Mouse (Mus musculus) Patski (cell line): Measurements from ENCODE around the gene Slc1a5. TPM values are rescaled to one million over a fixed set of nuclear protein-coding genes. Genes with fewer than 3 reads are reported as not detected.

Source experiments
- ATAC-seq: fragments of 100-300 bp; one replicate; pipeline ENCODE4 v1.8.0; 2021
- CTCF ChIA-PET: fragments of 350-600 bp; sonication (Branson Sonifier 250); formaldehyde crosslinking; loops from one replicate; lab custom pipeline; 2022; ENCODE audit warnings: inconsistent platforms; lab: Charles Lee
- POLR2A ChIA-PET: fragments of 350-600 bp; sonication (Branson Sonifier 250); formaldehyde crosslinking; loops from one replicate; lab custom pipeline; 2022; ENCODE audit warnings: antibody characterized with exemption, inconsistent platforms; lab: Charles Lee
- DNase-seq: peaks from one replicate; pipeline ENCODE4 v3.0.0-alpha.2; 2011; ENCODE audit warnings: low read depth, low spot score
- H3K27me3 ChIP-seq: fragments of 371-371 bp; one replicate; pipeline ENCODE4 v1.5.1; 2021
- CTCF ChIP-seq: fragments of 100-300 bp; IDR thresholded peaks from one replicate; pipeline ENCODE4 v1.5.1; 2021
- in situ Hi-C: fragments of 300-500 bp; cut with MboI; formaldehyde crosslinking; loops from 3 replicates; pipeline ENCODE4 v1.11.1; 2018; ENCODE audit warnings: low pct_unique_long_range_greater_than_20kb, mixed read lengths
- polyA plus RNA-seq: library from polyadenylated mRNA; unstranded; gene quantifications from one replicate; pipeline ENCODE4 v1.2.3, GENCODE M21; 2021

Gene Slc1a5
- polyA plus RNA-seq, 1 experiment from 2014 or later, result 69.5 TPM

DNA sequence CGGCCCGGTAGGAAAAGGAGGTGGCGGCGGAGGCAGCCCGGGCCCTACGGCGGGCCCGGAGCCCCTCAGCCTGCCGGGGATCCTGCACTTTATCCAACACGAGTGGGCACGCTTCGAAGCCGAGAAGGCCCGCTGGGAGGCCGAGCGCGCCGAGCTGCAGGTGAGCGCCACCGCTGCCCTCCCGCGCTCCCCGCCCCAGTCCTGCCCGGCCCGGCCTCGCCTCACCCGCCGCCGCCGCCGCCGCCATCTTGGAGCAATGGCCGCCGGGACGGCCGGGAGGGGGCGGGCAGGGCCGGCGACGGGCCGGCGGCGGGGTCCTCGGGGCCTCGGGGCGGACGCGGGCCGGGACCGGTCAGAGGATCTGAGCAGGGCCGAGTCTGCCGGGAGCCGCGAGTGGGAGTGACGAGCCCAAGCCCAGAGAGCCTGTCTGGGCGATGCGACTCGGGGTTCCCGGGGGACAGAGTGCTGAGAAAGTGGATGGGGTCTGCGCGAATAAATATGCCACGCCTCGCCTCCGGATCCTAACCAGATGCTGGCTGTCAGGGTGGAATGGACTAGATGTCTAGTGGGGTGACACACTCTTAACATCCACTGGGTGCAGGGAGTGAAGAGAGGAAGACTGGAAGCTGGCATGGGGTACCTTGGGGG, 35.5 kb downstream of the Slc1a5 start, which contains the start of gene Fkrp:
Gene Fkrp, minus strand, starts transcription at position 258 of the 648 bp plus-strand sequence.
- no peak for TF ChIP-seq CTCF
- POLR2A ChIA-PET, result interaction anchor here (0.6 to 1.2 kb wide), 2 partner anchors 11 to 31 kb away, joined by 3 read pairs; no protein-coding TSS in a partner anchor
- CTCF ChIA-PET, result interaction anchor here (0.5 kb wide), 1 partner anchor 117 kb away, joined by 3 read pairs; no protein-coding TSS in a partner anchor
- ATAC-seq (peak; percentile 68), DNase-seq (no peak)
- H3K27me3 ChIP-seq, result no peaks in the 10 kb centered on the region
- in situ Hi-C loops, result no loop called here

DNA sequence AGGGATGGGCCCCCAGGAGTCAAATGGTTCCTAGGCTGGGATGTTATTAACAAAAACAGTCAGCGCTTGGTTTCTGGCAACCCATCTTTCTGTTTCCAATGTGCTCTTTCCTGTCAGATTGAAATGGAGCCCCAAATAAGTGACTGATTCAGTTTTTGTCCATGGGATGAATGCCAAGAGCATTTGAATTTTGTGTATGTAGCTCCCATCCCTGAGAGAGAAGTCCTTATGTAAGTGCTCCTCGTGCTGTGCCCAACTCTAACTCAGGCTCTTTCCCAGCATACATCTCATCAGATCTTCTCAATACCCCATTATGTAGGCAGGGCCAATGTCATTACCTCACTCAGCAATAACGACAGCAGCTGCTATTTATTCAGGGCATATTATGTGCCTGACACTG, 36.6 kb downstream of the Slc1a5 start:
- no peak for TF ChIP-seq CTCF
- ChIA-PET CTCF (interaction anchor here (1.0 kb wide), 1 partner anchor 72 kb away, joined by 3 read pairs; no protein-coding TSS in a partner anchor), POLR2A (interaction anchor here (1.2 kb wide), 1 partner anchor 10 kb away, joined by 3 read pairs; no protein-coding TSS in a partner anchor)
- ATAC-seq (no peak), DNase-seq (no peak)
- in situ Hi-C loops, result no loop called here
- no peaks in the 10 kb centered on the region for H3K27me3 ChIP-seq

DNA sequence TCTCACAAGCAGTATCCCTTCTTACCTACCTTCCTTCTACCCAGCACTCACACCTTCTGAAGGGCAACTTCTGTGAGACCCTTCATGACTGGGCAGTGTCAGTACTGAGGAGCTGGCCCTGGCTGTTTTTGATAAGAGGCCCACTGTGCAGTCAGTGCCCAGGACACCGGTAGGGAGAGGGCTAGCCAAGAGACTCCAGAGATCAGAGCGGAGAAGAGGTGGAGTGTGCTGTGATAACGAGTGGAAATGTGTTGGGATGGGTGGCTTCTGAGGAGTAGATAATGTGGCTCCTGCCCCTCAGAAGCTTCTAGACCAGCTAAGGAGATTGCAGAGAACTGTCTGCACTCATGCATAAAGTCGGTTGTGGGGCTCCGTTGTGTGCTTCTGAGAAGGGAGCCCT, 38.7 kb downstream of the Slc1a5 start:
- no peak for ATAC-seq
- no peaks in the 10 kb centered on the region for H3K27me3 ChIP-seq
- POLR2A ChIA-PET, result interaction anchor here (0.9 kb wide), 1 partner anchor 34 kb away, joined by 3 read pairs; no protein-coding TSS in a partner anchor
- TF ChIP-seq CTCF, result no peak
- in situ Hi-C loops, result no loop called here
- no peak for DNase-seq
- CTCF ChIA-PET, result no interaction called here

DNA sequence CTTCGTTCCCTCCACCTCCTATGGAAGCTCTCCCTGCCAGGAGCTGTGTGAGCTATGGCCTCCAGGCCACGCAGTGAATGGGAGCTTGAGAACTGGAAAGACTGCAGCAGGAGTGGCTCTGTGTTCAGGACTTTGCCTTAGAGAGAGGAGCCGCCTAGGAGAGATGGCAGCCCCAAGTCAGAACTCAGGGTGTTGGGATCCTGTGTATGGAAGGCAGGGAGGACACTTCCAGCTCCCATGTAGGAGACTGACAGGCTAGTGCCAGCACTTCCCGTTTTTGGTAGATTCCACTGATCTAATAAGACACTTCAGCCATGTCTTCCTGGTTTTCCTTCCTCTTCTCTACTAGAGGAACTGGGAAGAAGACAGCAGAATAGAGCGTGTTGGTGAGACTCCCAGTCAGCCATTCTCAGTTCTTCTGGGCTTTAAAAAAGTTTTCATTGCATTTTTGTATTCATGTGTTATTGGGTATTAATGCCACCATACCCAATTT, 39.2 kb downstream of the Slc1a5 start:
- H3K27me3 ChIP-seq, result no peaks in the 10 kb centered on the region
- no peak for ATAC-seq
- TF ChIP-seq CTCF, result no peak
- DNase-seq, result no peak
- POLR2A ChIA-PET, result no interaction called here
- CTCF ChIA-PET, result no interaction called here
- in situ Hi-C loops, result no loop called here

DNA sequence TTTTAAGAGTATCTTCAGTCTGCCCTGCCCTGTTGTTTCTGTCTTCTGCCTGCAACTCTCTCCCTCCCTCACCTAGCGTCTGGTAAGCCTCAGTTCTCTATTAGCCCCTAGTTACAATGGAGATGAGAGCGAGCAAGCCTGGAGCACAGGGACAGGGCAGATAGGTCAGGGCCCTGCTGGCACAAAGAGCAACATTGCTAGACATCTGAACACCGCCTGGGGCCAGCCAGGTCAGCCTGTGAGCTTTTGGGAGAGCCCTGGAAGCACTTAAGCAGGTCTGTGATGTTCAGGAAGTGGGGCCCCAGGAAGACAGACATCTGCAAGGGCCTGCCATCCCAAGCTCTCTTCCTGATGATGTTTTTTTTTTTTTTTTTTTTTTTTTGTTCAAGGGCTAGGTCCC, 40.0 kb downstream of the Slc1a5 start:
- in situ Hi-C loops, result no loop called here
- POLR2A ChIA-PET, result interaction anchor here (0.5 to 0.7 kb wide), 2 partner anchors 29 to 49 kb away, joined by 3 to 4 read pairs; no protein-coding TSS in a partner anchor
- CTCF ChIA-PET, result interaction anchor here (1.0 kb wide), 1 partner anchor 39 kb away, joined by 4 read pairs; no protein-coding TSS in a partner anchor

DNA sequence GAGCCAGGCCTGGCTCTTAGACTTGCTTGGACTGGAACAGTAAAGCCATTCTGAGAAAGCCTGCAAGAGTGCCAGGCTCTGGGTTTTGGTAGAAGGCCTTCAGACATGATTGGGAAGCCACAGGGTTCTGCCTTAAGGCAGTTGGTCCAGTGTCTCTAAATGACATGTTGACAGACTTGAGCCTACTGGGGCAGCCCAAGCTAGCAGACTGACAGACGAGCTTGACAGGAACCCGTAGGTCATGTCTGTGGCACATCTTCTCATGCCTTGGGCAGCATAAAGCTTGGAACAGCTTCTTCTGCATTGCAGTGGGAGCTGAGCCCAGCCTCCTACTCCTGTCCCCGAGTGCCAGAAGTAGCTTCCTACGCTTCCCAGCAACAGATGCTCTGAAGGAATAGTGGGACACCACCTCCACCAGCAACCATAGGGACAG, 40.5 kb downstream of the Slc1a5 start:
- CTCF ChIA-PET, result interaction anchor here (1.0 kb wide), 1 partner anchor 38 kb away, joined by 4 read pairs; no protein-coding TSS in a partner anchor
- H3K27me3 ChIP-seq, result no peaks in the 10 kb centered on the region
- in situ Hi-C loops, result no loop called here
- no peak for TF ChIP-seq CTCF
- ATAC-seq, result no peak
- POLR2A ChIA-PET, result interaction anchor here (0.5 kb wide), 1 partner anchor 49 kb away, joined by 3 read pairs; no protein-coding TSS in a partner anchor
- DNase-seq, result no peak

More for the DNA sequence above, 40.0 kb downstream of the Slc1a5 start:
- ATAC-seq (no peak), DNase-seq (no peak)
- no peak for TF ChIP-seq CTCF
- H3K27me3 ChIP-seq, result no peaks in the 10 kb centered on the region

DNA sequence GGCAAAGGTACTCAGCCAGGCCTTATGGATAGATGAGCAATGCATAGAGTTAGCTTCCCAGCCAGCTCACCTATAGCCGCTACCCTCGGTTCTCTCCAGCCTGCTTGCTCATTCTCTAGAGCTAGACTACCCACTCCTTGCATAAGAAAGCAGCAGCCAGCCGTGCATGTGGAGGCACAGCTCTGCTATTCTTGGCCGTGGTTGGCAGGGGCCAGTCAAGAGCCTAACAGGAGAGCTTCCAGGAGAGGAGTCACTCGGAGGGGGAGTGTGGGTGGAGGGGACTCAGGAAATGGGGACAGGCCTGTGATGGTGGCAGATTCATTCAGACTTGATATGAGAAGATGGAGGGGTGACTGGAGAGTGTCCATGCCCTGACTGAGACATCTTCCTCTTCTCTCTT, 42.6 kb downstream of the Slc1a5 start:
- no peak for DNase-seq

DNA sequence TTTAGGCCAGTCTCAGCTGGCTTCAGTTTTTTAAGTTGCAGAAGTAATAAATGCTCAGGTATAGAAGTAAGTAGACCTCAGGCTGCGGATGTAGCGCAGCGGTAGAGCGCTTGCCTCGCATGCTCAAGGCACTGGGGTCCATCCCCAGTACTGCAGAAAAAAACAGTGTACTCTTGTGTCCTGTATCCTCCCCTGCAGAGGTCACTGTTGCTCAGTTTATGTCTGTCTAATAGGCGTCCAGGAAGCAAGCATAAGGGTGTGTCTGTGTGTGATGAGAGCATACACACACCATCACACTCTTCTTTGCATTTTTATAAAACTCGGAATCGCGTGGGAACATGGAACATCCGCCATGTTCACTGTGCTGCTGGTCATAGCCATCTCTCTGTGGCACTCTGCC, 44.6 kb downstream of the Slc1a5 start:
- no peaks in the 10 kb centered on the region for H3K27me3 ChIP-seq
- DNase-seq (no peak), ATAC-seq (no peak)
- in situ Hi-C loops, result no loop called here
- ChIA-PET CTCF (no interaction called here), POLR2A (no interaction called here)
- TF ChIP-seq CTCF, result no peak

More for the DNA sequence above, 42.6 kb downstream of the Slc1a5 start:
- TF ChIP-seq CTCF, result no peak
- ChIA-PET POLR2A (no interaction called here), CTCF (no interaction called here)
- H3K27me3 ChIP-seq, result no peaks in the 10 kb centered on the region
- ATAC-seq, result no peak
- in situ Hi-C loops, result no loop called here

DNA sequence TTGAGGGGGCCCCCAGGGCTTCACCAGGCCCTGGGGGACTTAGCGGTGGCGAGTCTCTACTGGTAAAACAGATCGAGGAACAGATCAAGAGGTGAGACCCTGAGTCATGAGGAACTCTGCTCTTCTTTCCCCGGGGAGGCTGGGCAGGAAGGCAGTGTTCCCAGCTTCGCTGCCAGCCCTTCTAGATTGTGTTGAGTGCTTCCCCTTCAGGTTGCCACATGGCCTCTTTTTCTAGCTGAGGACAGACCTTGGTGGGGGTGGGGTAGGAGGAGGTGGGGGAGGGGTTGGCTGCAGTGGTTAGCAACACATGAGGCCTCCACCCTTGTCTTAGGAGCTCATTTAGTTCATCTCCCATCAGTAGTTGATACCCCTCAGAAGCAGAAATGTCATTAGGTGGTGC, 45.4 kb downstream of the Slc1a5 start:
- H3K27me3 ChIP-seq, result no peaks in the 10 kb centered on the region
- DNase-seq (no peak), ATAC-seq (no peak)
- CTCF ChIA-PET, result no interaction called here
- in situ Hi-C loops, result no loop called here
- POLR2A ChIA-PET, result interaction anchor here (0.6 kb wide), 1 partner anchor 37 kb away, joined by 3 read pairs; no protein-coding TSS in a partner anchor
- TF ChIP-seq CTCF, result no peak

DNA sequence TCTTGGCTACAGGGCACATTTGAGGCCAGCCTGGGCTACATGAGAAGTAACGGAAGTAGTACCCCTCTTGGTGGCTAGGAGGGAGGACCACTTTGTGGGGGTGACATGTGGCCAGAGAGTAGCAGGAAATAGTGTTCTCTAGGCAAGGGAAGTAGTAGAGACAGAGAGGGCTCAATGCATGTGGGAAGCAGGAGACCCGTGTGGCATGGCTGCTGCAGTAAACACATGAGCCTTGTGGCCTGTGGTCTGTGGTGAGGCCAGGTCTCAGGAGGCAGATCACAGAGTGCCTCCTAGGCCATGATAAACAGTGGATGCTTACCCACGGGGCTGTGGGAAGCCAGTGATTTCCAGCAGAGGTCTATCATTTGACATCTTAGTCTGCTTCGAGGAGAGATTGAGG, 46.1 kb downstream of the Slc1a5 start:
- DNase-seq (no peak), ATAC-seq (no peak)
- CTCF ChIA-PET, result no interaction called here
- H3K27me3 ChIP-seq, result no peaks in the 10 kb centered on the region
- POLR2A ChIA-PET, result interaction anchor here (1.7 kb wide), 1 partner anchor 10 kb away, joined by 3 read pairs; the partner anchor contains the start of gene Fkrp
- in situ Hi-C loops, result no loop called here
- no peak for TF ChIP-seq CTCF

DNA sequence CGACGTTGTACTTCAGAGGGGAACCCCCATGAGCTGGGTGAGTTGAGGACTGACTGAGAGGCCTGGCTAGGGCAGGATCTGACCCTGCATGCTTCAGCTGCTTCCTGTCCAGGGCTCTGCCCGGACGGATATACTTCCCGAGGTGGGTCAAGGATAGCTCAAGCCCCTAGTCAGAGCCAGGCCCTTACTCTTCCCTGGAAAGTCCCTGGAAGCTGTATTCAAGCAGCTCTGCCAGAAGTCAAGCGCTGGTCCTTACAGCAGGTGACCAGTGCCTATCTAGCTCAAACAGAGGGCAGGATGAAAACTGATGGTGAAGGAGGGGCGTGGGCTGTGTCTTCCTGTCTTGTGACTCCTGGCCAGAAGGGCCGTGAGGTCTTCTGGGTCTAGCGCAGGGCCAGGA, 49.3 kb downstream of the Slc1a5 start:
- CTCF ChIA-PET, result interaction anchor here (0.8 to 1.4 kb wide), 3 partner anchors 21 to 201 kb away, joined by 3 read pairs; no protein-coding TSS in a partner anchor
- TF ChIP-seq CTCF, result no peak
- in situ Hi-C loops, result no loop called here
- ATAC-seq (no peak), DNase-seq (no peak)
- no peaks in the 10 kb centered on the region for H3K27me3 ChIP-seq
- POLR2A ChIA-PET, result no interaction called here
